Comparison of ENCODE assay signal across 8 mouse cellular contexts in genomic region chr4:151604481-151604880, GRCm38 (mm10).
A peak's percentile ranks its signal among the peaks of the same experiment; 100 is the strongest.
DNase-seq lines count a peak whose midpoint lies in the region; ATAC-seq lines count a peak whose summit lies in the region.

No protein-coding gene starts in this region.

- H3K4me1 ChIP-seq in hindbrain, embryonic 11.5 days (replicated peaks; ENCODE audit: control insufficient read depth, insufficient read depth, low read length) = no peaks in the 10 kb centered on the region

- ATAC-seq in hindbrain, embryonic 11.5 days (ENCODE audit: low FRiP score) = no peak

- no peaks in the 10 kb centered on the region for H3K27me3 ChIP-seq in hindbrain, embryonic 11.5 days (ENCODE audit: control insufficient read depth, insufficient read depth, low read length)
- H3K27me3 ChIP-seq in splenic B cell, adult 2 months (ENCODE audit: control insufficient read depth, insufficient read depth, low read length, poor library complexity, severe bottlenecking) = no peaks in the 10 kb centered on the region

- H3K9me3 ChIP-seq in hindbrain, embryonic 11.5 days (ENCODE audit: control insufficient read depth, low read length) = no peaks in the 10 kb centered on the region

- no peak overlapping the region for H3K9ac ChIP-seq in hindbrain, embryonic 11.5 days (ENCODE audit: low read depth, low read length)

- WGBS in hindbrain, embryonic 11.5 days = 7% methylated on average over 16 of the region's 16 CpGs

- peak; percentile 85 for DNase-seq in ES-CJ7 (ENCODE audit: low read depth, low spot score)
- peak; percentile 93 for DNase-seq in adrenal gland, postnatal 10 days
- DNase-seq in frontal cortex, postnatal 36 days (ENCODE audit: low spot score in 2 of 2) = peak; percentile 24 to 46
- DNase-seq in hindbrain, embryonic 11.5 days (ENCODE audit: low spot score) = peak; percentile 88
- peak; percentile 19 to 68 for DNase-seq in layer of hippocampus, postnatal 25 days (ENCODE audit: extremely low spot score in 1 of 2, low spot score in 1 of 2)
- peak; percentile 36 for DNase-seq in lung, postnatal 25 days (ENCODE audit: low spot score)
- DNase-seq in splenic B cell, adult 2 months (ENCODE audit: low read depth, low spot score) = peak; percentile 1
- no peak for DNase-seq in cerebellum, adult 8-10 months

- H3K27ac ChIP-seq in hindbrain, embryonic 11.5 days (ENCODE audit: low read depth, low read length) = no peak overlapping the region

- no peak overlapping the region for H3K4me3 ChIP-seq in hindbrain, embryonic 11.5 days (ENCODE audit: low read depth, low read length)

- H3K4me2 ChIP-seq in hindbrain, embryonic 11.5 days (replicated peaks; ENCODE audit: low read depth, low read length) = no peak overlapping the region

- H3K36me3 ChIP-seq in hindbrain, embryonic 11.5 days (ENCODE audit: control insufficient read depth, insufficient read depth, low read length) = no peaks in the 10 kb centered on the region
- no peaks in the 10 kb centered on the region for H3K36me3 ChIP-seq in splenic B cell, adult 2 months (ENCODE audit: control insufficient read depth, insufficient read depth, low read length, poor library complexity, severe bottlenecking)
